Mouse (Mus musculus) ES-Bruce4 (cell line): ENCODE data around the gene Nfib. TPM values are rescaled to one million over a fixed set of nuclear protein-coding genes. Genes with fewer than 3 reads are reported as not detected.

Source experiments
- H3K27ac ChIP-seq: 2 replicates; pipeline ENCODE4 v1.5.1; 2012; ENCODE audit warnings: low read length, inconsistent platforms; ENCODE audit not compliant: insufficient read depth
- H3K27me3 ChIP-seq: 2 replicates; pipeline ENCODE4 v1.6.1; 2012; ENCODE audit warnings: mild to moderate bottlenecking, low read length, inconsistent platforms; ENCODE audit not compliant: control insufficient read depth, poor library complexity, insufficient read depth, severe bottlenecking
- H3K36me3 ChIP-seq: 2 replicates; pipeline ENCODE4 v1.6.1; 2012; ENCODE audit warnings: inconsistent platforms, mild to moderate bottlenecking, low read length, moderate library complexity; ENCODE audit not compliant: control insufficient read depth, poor library complexity, insufficient read depth, severe bottlenecking
- H3K4me1 ChIP-seq: one replicate; pipeline ENCODE4 v1.8.1; 2011; ENCODE audit warnings: low read length; ENCODE audit not compliant: control insufficient read depth, insufficient read depth
- H3K4me3 ChIP-seq: 2 replicates; pipeline ENCODE4 v1.5.1; 2011; ENCODE audit warnings: low read depth, mild to moderate bottlenecking, low read length
- H3K9ac ChIP-seq: 2 replicates; pipeline ENCODE4 v1.6.1; 2012; ENCODE audit warnings: low read depth, mild to moderate bottlenecking, inconsistent platforms; ENCODE audit not compliant: poor library complexity, severe bottlenecking
- H3K9me3 ChIP-seq: replicated peaks from 2 replicates; pipeline ENCODE4 v1.6.1; 2012; ENCODE audit warnings: mild to moderate bottlenecking, low read length, inconsistent platforms; ENCODE audit not compliant: control insufficient read depth, poor library complexity, insufficient read depth, severe bottlenecking
- CTCF ChIP-seq: IDR thresholded peaks from one replicate; pipeline ENCODE4 v1.8.1; 2011; ENCODE audit warnings: low read depth, low read length
- EP300 ChIP-seq: IDR thresholded peaks from 2 replicates; pipeline ENCODE4 v1.6.1; 2011; ENCODE audit warnings: low read depth, low read length; ENCODE audit not compliant: insufficient read depth
- POLR2A ChIP-seq: IDR thresholded peaks from one replicate; pipeline ENCODE4 v1.8.1; 2011; ENCODE audit warnings: low read length; ENCODE audit not compliant: insufficient read depth
- polyA plus RNA-seq: library from polyadenylated mRNA; stranded (reverse); fragments of >200 nt; gene quantifications from 2 replicates; pipeline ENCODE4 v1.2.4, GENCODE M21; 2011; ENCODE audit warnings: low read depth; ENCODE audit not compliant: missing spikeins, insufficient read depth, insufficient read length

Gene Nfib
- polyA plus RNA-seq, 1 experiment: 4.6 TPM

DNA sequence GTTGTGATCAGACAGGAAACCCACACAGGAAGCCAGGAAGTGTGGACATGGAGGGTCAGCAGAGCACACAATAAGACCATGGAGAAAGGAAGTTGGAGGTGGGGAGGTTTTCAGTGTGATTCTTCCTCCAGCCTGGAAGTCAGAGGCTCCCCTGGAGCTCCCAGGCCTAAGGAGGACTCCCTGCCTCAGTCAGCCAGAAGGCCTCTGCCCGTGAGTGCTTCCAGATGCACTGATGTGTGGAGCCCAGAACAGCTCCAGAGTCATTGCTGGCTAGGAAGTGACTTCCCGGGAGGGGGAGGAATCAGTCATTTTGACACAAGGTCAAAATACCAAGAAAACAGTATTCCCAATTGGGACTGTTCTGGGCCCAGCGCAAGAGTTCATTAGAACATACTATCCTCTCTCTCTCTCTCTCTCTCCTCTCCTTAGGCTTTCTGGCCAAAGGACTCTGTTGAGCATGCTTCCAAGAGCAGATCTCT lies 174.6 kb downstream of the Nfib start:
- no peak overlapping the region for H3K27ac ChIP-seq
- peaks cover 4% of the 10 kb centered on the region for H3K4me1 ChIP-seq
- TF ChIP-seq EP300 (no peak), CTCF (no peak), POLR2A (no peak)
- no peak overlapping the region for H3K9ac ChIP-seq
- H3K27me3 ChIP-seq: no peaks in the 10 kb centered on the region; the same call in 1 of the 2 replicates
- H3K9me3 ChIP-seq: no peaks in the 10 kb centered on the region
- no peak overlapping the region for H3K4me3 ChIP-seq
- H3K36me3 ChIP-seq: no peaks in the 10 kb centered on the region

DNA sequence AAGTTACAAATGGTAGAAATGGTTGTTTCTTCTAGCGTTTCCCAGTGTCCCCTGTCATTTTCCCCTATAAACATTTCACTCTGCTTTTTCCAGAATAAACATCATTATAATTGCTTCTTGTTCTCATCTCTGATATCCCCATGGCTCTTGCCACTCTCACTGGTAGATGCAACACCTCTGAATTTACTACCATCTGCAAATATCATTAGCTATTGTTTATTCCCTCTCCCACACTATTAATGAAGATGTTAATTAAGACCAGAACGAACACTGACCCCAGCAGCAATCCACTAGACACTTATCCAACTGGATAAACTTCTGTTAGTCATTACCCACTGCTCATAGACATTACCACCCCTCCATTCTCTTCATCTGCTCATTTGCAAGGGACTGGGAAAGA lies 176.6 kb downstream of the Nfib start:
- no peaks in the 10 kb centered on the region; the same call in 1 of the 2 replicates for H3K27me3 ChIP-seq
- TF ChIP-seq POLR2A: no peak
- TF ChIP-seq EP300: no peak
- TF ChIP-seq CTCF: no peak
- H3K27ac ChIP-seq: no peak overlapping the region
- H3K36me3 ChIP-seq: no peaks in the 10 kb centered on the region
- H3K4me1 ChIP-seq: peaks cover 4% of the 10 kb centered on the region
- no peak overlapping the region for H3K9ac ChIP-seq
- no peak overlapping the region for H3K4me3 ChIP-seq
- H3K9me3 ChIP-seq: no peaks in the 10 kb centered on the region

DNA sequence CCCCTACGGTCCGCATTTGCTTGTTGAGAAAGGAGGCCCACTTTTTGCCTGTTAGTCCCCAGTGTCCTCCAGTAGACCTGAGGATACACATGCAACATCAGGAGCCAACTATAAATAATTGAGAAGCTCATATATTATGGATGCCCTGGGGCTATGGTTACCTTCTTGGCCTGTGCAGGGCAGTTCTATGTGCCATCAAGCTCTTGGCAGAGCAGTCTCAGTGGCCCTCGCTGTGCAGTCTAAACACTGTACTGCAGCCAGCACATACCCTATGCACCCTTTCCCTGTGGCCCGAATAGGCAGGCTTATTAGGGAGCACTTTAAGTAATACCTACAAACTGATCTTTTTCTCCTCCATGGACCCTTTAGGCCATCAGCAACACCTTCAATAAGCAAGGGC lies 185.6 kb downstream of the Nfib start:
- Histone ChIP-seq H3K27ac (no peak overlapping the region), H3K9me3 (no peaks in the 10 kb centered on the region), H3K9ac (no peak overlapping the region), H3K36me3 (no peaks in the 10 kb centered on the region), H3K27me3 (no peaks in the 10 kb centered on the region), H3K4me1 (no peaks in the 10 kb centered on the region), H3K4me3 (no peak overlapping the region)
- no peak for TF ChIP-seq POLR2A
- TF ChIP-seq CTCF: no peak
- no peak for TF ChIP-seq EP300

DNA sequence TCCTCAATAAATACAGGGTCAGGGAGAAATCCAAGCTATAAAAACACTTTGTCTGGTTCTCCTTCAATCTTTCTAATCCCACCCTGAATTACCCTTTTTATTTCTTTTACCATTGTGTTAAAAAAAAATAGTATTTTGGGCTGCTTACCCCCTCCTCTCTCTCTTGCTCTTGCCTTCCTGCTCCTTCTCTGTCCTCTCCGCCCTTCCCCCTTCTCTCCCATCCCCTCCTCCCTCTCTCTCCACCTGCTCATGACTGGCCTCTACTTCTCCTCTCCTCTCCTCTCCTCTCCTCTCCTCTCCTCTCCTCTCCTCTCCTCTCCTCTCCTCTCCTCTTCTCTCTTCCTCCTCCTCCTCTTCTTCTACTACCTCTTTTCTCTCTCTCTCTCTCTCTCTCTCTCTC lies 187.4 kb downstream of the Nfib start:
- no peaks in the 10 kb centered on the region for H3K4me1 ChIP-seq
- no peak overlapping the region for H3K4me3 ChIP-seq
- TF ChIP-seq POLR2A: no peak
- no peak for TF ChIP-seq EP300
- no peaks in the 10 kb centered on the region for H3K9me3 ChIP-seq
- no peaks in the 10 kb centered on the region for H3K27me3 ChIP-seq
- no peak overlapping the region for H3K27ac ChIP-seq
- H3K36me3 ChIP-seq: no peaks in the 10 kb centered on the region
- H3K9ac ChIP-seq: no peak overlapping the region

DNA sequence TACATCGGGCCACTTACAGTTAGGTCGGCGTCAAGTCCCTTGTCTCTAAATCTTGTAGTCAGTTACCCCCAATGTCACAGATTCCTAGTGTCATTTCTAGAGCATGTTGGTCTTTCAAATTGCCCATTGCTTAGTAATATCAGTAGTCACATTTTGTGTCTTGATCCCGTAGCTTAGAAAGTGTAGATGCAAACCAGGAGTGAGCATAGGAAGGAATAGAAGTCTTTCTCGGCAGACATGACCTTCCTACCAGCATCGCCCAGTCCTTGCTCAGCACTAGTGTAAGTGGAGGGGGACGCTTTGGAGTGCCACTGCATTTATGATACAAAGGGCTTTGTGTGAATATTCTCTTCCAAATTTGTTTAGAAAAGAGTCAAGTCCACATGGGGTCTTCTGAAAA lies 188.2 kb downstream of the Nfib start:
- no peaks in the 10 kb centered on the region for H3K4me1 ChIP-seq
- no peak for TF ChIP-seq CTCF
- TF ChIP-seq EP300: no peak
- TF ChIP-seq POLR2A: no peak
- no peak overlapping the region for H3K4me3 ChIP-seq
- H3K27ac ChIP-seq: no peak overlapping the region
- H3K9me3 ChIP-seq: no peaks in the 10 kb centered on the region
- H3K36me3 ChIP-seq: no peaks in the 10 kb centered on the region
- H3K27me3 ChIP-seq: no peaks in the 10 kb centered on the region
- no peak overlapping the region for H3K9ac ChIP-seq

DNA sequence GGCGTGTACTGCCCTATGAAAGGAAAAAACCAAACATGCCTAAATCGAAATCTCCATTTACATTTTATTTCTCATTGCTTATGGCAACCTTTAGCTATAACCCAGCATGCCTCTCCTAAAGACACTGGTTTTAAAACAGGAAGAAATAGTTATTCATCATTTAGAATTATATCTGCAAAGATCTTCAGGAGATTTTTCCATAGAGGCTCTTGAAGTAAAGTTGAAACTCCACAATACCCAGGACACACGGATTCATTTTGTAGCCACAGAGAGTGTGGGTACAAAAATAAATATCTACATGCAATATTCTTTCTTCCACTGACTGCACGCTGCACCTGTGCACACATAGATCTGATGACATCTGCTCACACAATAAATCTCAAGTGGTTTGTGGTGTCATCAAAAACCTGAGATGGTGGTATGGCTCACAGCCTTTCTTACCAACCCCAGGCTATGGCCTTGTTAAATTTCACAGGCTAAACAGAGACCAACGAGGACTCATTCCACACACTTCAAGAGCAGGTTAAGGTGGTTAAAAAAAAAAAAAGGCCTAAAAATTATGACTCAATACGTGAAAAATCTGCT lies 189.2 kb downstream of the Nfib start:
- Histone ChIP-seq H3K4me1 (peaks cover 2% of the 10 kb centered on the region), H3K27me3 (no peaks in the 10 kb centered on the region), H3K9me3 (no peaks in the 10 kb centered on the region), H3K27ac (no peak overlapping the region), H3K36me3 (no peaks in the 10 kb centered on the region), H3K4me3 (no peak overlapping the region), H3K9ac (no peak overlapping the region)
- TF ChIP-seq POLR2A (no peak), CTCF (no peak), EP300 (no peak)
